Mouse (Mus musculus) embryonic fibroblast, embryonic 13.5 days (primary cell): ENCODE results near the gene Atp10a. TPM values are rescaled to one million over a fixed set of nuclear protein-coding genes. Genes with fewer than 3 reads are reported as not detected.

Experiments used
- H3K27ac ChIP-seq: 2 replicates; pipeline ENCODE4 v1.5.1; 2012; ENCODE audit warnings: low read length, control low read depth, inconsistent platforms; ENCODE audit not compliant: insufficient read depth
- H3K4me1 ChIP-seq: 2 replicates; pipeline ENCODE4 v1.6.1; 2011; ENCODE audit warnings: low read length; ENCODE audit not compliant: control insufficient read depth, insufficient read depth
- H3K4me3 ChIP-seq: 2 replicates; pipeline ENCODE4 v1.5.1; 2011; ENCODE audit warnings: mild to moderate bottlenecking, control low read depth, low read length; ENCODE audit not compliant: insufficient read depth
- CTCF ChIP-seq: IDR thresholded peaks from 2 replicates; pipeline ENCODE4 v1.5.1; 2011; ENCODE audit warnings: mild to moderate bottlenecking, control low read depth, low read length, moderate library complexity, borderline replicate concordance; ENCODE audit not compliant: insufficient read depth
- POLR2A ChIP-seq: IDR thresholded peaks from 2 replicates; pipeline ENCODE4 v1.6.1; 2011; ENCODE audit warnings: low read depth, mild to moderate bottlenecking, control low read depth, low read length, moderate library complexity
- polyA plus RNA-seq: library from polyadenylated mRNA; stranded (reverse); fragments of >200 nt; gene quantifications from 2 replicates; pipeline ENCODE4 v1.2.4, GENCODE M21; 2011; ENCODE audit warnings: low read depth; ENCODE audit not compliant: missing spikeins, insufficient read length

The Atp10a gene
- polyA plus RNA-seq, 1 experiment = 17.2 TPM

GRCm38 (mm10) chr7:58709306-58709705 is 53.3 kb downstream of the Atp10a start:
- Histone ChIP-seq H3K4me1 (0 out of 2 replicates have a peak, but pooled peaks cover 1% of the 10 kb centered on the region), H3K4me3 (no peak overlapping the region), H3K27ac (no peak overlapping the region)
- TF ChIP-seq CTCF = no peak
- no peak for TF ChIP-seq POLR2A

- no peak overlapping the region for H3K27ac ChIP-seq
These were observed 54.3 kb downstream of the Atp10a start for GRCm38 (mm10) chr7:58710312-58710711.

GRCm38 (mm10) chr7:58711811-58712210 is 55.8 kb downstream of the Atp10a start:
- H3K4me3 ChIP-seq = no peak overlapping the region
- TF ChIP-seq POLR2A (no peak), CTCF (no peak)
- H3K27ac ChIP-seq = no peak overlapping the region
- H3K4me1 ChIP-seq = peaks cover 6% of the 10 kb centered on the region

More at GRCm38 (mm10) chr7:58710312-58710711, 54.3 kb downstream of the Atp10a start:
- Histone ChIP-seq H3K4me1 (peaks cover 6% of the 10 kb centered on the region), H3K4me3 (no peak overlapping the region)
- TF ChIP-seq CTCF (no peak), POLR2A (no peak)

GRCm38 (mm10) chr7:58715576-58716144 is 59.7 kb downstream of the Atp10a start:
- H3K4me1 ChIP-seq = peaks cover 6% of the 10 kb centered on the region
- no peak for TF ChIP-seq CTCF
- TF ChIP-seq POLR2A = no peak
- no peak overlapping the region for H3K27ac ChIP-seq
- no peak overlapping the region for H3K4me3 ChIP-seq

- TF ChIP-seq CTCF = no peak
- Histone ChIP-seq H3K4me1 (peaks cover 6% of the 10 kb centered on the region), H3K4me3 (no peak overlapping the region), H3K27ac (no peak overlapping the region)
These were observed 60.7 kb downstream of the Atp10a start for GRCm38 (mm10) chr7:58716626-58717025.

GRCm38 (mm10) chr7:58718556-58718955 is 62.6 kb downstream of the Atp10a start:
- peaks cover 6% of the 10 kb centered on the region for H3K4me1 ChIP-seq
- no peak overlapping the region for H3K27ac ChIP-seq
- no peak for TF ChIP-seq POLR2A
- no peak for TF ChIP-seq CTCF
- H3K4me3 ChIP-seq = no peak overlapping the region

- Histone ChIP-seq H3K4me1 (peaks cover 4% of the 10 kb centered on the region), H3K4me3 (no peak overlapping the region), H3K27ac (no peak overlapping the region)
- TF ChIP-seq CTCF = no peak
These were observed 63.4 kb downstream of the Atp10a start for GRCm38 (mm10) chr7:58719218-58719938.

GRCm38 (mm10) chr7:58722250-58722649 is 66.3 kb downstream of the Atp10a start:
- no peak for TF ChIP-seq POLR2A
- TF ChIP-seq CTCF = no peak
- H3K4me3 ChIP-seq = no peak overlapping the region
- no peaks in the 10 kb centered on the region for H3K4me1 ChIP-seq
- no peak overlapping the region for H3K27ac ChIP-seq

- H3K4me3 ChIP-seq = no peak overlapping the region
- no peak for TF ChIP-seq CTCF
- no peak for TF ChIP-seq POLR2A
- H3K4me1 ChIP-seq = peaks cover 20% of the 10 kb centered on the region
- H3K27ac ChIP-seq = peak overlapping the region; percentile 60; the same call in 1 of the 2 replicates
These were observed 74.2 kb downstream of the Atp10a start for GRCm38 (mm10) chr7:58730201-58730600.

- H3K4me1 ChIP-seq = peaks cover 20% of the 10 kb centered on the region
- H3K27ac ChIP-seq = no peak overlapping the region
- TF ChIP-seq POLR2A = no peak
- no peak for TF ChIP-seq CTCF
- no peak overlapping the region for H3K4me3 ChIP-seq
These were observed 74.9 kb downstream of the Atp10a start for GRCm38 (mm10) chr7:58730831-58731230.
